Mouse (Mus musculus): Measurements from ENCODE around the gene Vmo1.

DNA sequence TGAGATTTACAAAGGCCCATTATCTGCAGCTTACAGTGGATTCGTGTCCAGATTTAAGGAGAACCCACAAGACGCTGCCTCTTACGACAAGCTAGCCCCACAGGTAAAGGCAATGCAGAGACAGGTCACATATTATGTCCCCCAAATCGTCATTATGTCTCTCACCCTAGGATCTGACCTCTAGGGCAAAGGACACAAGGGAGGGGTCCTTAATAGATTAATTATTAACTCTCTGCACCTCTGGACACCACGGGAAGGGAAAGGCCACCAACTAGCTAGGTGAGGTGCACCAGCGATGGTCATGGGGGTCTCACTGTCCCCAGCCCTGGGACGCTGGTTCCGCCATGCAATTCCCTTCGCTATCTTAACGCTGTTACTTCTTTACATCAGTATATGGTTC is 4.5 kb upstream of the Vmo1 start, which contains the start of gene Gltpd2:
- TF ChIP-seq MYB (IDR thresholded peaks at IDR 0.05; ENCODE audit: low read depth, low read length) (no peak), POLR2AphosphoS5 (IDR thresholded peaks at IDR 0.05; ENCODE audit: borderline replicate concordance, low read depth, low read length) (no peak), POLR2A (IDR thresholded peaks at IDR 0.05; ENCODE audit: control insufficient read depth in 1 of 2, insufficient read depth in 1 of 2, low read depth in 1 of 2, low read length in 2 of 2, poor library complexity in 1 of 2) (no peak), MAX (IDR thresholded peaks at IDR 0.05; ENCODE audit: low read length) (no peak), ETS1 (IDR thresholded peaks at IDR 0.05; ENCODE audit: low read depth, low read length) (no peak), ZC3H11A (IDR thresholded peaks at IDR 0.05; ENCODE audit: low read depth, low read length) (no peak), CTCF (IDR thresholded peaks at IDR 0.05 in 2 of 3, conservative IDR thresholded peaks at IDR 0.05 in 1 of 3; ENCODE audit: control insufficient read depth in 1 of 3, insufficient read depth in 1 of 3, low read depth in 2 of 3, low read length in 3 of 3, poor library complexity in 1 of 3, severe bottlenecking in 1 of 3) (no peak)

Measured in MEL (cell line).